Mouse (Mus musculus) CH12.LX (cell line): ENCODE measurements at regions not wholly inside any gene's neighbourhood (a gene's known extent, or its start where the extent isn't known, plus 50 kb on each side); places are given as distances from the start of the nearest gene placed in this dataset.

Source experiments
- DNase-seq: peaks from one replicate; pipeline ENCODE4 v3.0.0-alpha.2; 2013; ENCODE audit errors: extremely low read depth
- H3K27ac ChIP-seq: 2 replicates; pipeline ENCODE4 v1.5.1; 2012; ENCODE audit warnings: low read depth, mild to moderate bottlenecking, control low read depth, moderate library complexity; ENCODE audit not compliant: insufficient read depth
- H3K27me3 ChIP-seq: replicated peaks from 2 replicates; pipeline ENCODE3; 2012; ENCODE audit warnings: inconsistent platforms
- H3K36me3 ChIP-seq, 2 experiments: replicated peaks in 1 of 2; 2 replicates each; pipeline versions ENCODE3 to v1.6.1; 2012; ENCODE audit warnings: inconsistent platforms in 1 of 2, low read length in 1 of 2, mild to moderate bottlenecking in 1 of 2, mixed read lengths in 1 of 2, moderate library complexity in 1 of 2; ENCODE audit not compliant: control insufficient read depth in 1 of 2, insufficient read depth in 1 of 2
- H3K4me1 ChIP-seq, 2 experiments: 2 replicates each; pipeline ENCODE4 v1.6.1; 2012; ENCODE audit warnings: inconsistent platforms in 1 of 2, moderate library complexity in 1 of 2; ENCODE audit not compliant: insufficient read depth in 2 of 2, control insufficient read depth in 1 of 2
- H3K4me2 ChIP-seq: 2 replicates; pipeline ENCODE4 v1.6.1; 2012; ENCODE audit warnings: low read depth, mild to moderate bottlenecking, control low read depth; ENCODE audit not compliant: poor library complexity, insufficient read depth, severe bottlenecking
- H3K4me3 ChIP-seq, 3 experiments: fragments of 150-350 bp in 1 of 3; sonication (generic) in 1 of 3; replicated peaks in 1 of 3; 2 replicates each; pipeline versions ENCODE3 to v1.5.1; 2011 to 2012; ENCODE audit warnings: low read depth in 2 of 3, low read length in 2 of 3, mild to moderate bottlenecking in 2 of 3, moderate library complexity in 2 of 3, control low read depth in 1 of 3, improper control_type of control experiment in 1 of 3, inconsistent platforms in 1 of 3, mixed read lengths in 1 of 3; ENCODE audit not compliant: poor library complexity in 1 of 3
- H3K79me2 ChIP-seq: replicated peaks from 2 replicates; pipeline ENCODE4 v1.6.1; 2012; ENCODE audit warnings: mild to moderate bottlenecking, moderate library complexity; ENCODE audit not compliant: control insufficient read depth, poor library complexity, insufficient read depth, severe bottlenecking; ENCODE audit errors: extremely low read depth
- H3K9ac ChIP-seq: 2 replicates; pipeline ENCODE4 v1.6.1; 2012; ENCODE audit warnings: low read depth, mild to moderate bottlenecking, control low read depth, moderate library complexity; ENCODE audit not compliant: insufficient read depth
- H3K9me3 ChIP-seq: replicated peaks from 2 replicates; pipeline ENCODE3; 2012; ENCODE audit warnings: low read length, inconsistent platforms, mixed read lengths
- BHLHE40 ChIP-seq: IDR thresholded peaks from 2 replicates; pipeline ENCODE4 v1.6.1; 2011; ENCODE audit warnings: mild to moderate bottlenecking, low read depth, low read length, improper control_type of control experiment
- CHD1 ChIP-seq: IDR thresholded peaks from 2 replicates; pipeline ENCODE4 v1.6.1; 2012; ENCODE audit warnings: low read depth, low read length, improper control_type of control experiment, inconsistent platforms
- CHD2 ChIP-seq: IDR thresholded peaks from 2 replicates; pipeline ENCODE4 v1.6.1; 2011; ENCODE audit warnings: low read length, improper control_type of control experiment
- CTCF ChIP-seq, 2 experiments: IDR thresholded peaks in 1 of 2; conservative IDR thresholded peaks in 1 of 2; 2 replicates each; pipeline ENCODE4 v1.5.1; 2011 to 2012; ENCODE audit warnings: low read depth in 2 of 2, low read length in 2 of 2, improper control_type of control experiment in 1 of 2, inconsistent platforms in 1 of 2, mild to moderate bottlenecking in 1 of 2, moderate library complexity in 1 of 2
- ELF1 ChIP-seq: IDR thresholded peaks from 2 replicates; pipeline ENCODE4 v1.6.1; 2014; ENCODE audit warnings: low read depth, mild to moderate bottlenecking, inconsistent platforms, low read length, improper control_type of control experiment
- ETS1 ChIP-seq: conservative IDR thresholded peaks from 2 replicates; pipeline ENCODE4 v1.6.1; 2012; ENCODE audit warnings: low read depth, mild to moderate bottlenecking, inconsistent platforms, low read length, improper control_type of control experiment, moderate library complexity
- GABPA ChIP-seq: IDR thresholded peaks from 2 replicates; pipeline ENCODE4 v1.6.1; 2012; ENCODE audit warnings: low read depth, low read length, improper control_type of control experiment, inconsistent platforms; ENCODE audit not compliant: insufficient replicate concordance
- HCFC1 ChIP-seq: IDR thresholded peaks from 2 replicates; pipeline ENCODE4 v1.6.1; 2012; ENCODE audit warnings: low read depth, mild to moderate bottlenecking, inconsistent platforms, low read length, improper control_type of control experiment
- MAFK ChIP-seq: IDR thresholded peaks from 2 replicates; pipeline ENCODE4 v1.6.1; 2011; ENCODE audit warnings: low read length, improper control_type of control experiment; ENCODE audit not compliant: insufficient replicate concordance
- MAX ChIP-seq: IDR thresholded peaks from 2 replicates; pipeline ENCODE4 v1.6.1; 2011; ENCODE audit warnings: low read length, improper control_type of control experiment
- MEF2A ChIP-seq: IDR thresholded peaks from 2 replicates; pipeline ENCODE4 v1.6.1; 2014; ENCODE audit warnings: low read depth, mild to moderate bottlenecking, inconsistent platforms, low read length, improper control_type of control experiment, borderline replicate concordance
- MYC ChIP-seq: IDR thresholded peaks from 2 replicates; pipeline ENCODE4 v1.6.1; 2011; ENCODE audit warnings: low read depth, mild to moderate bottlenecking, improper control_type of control experiment, low read length
- NELFE ChIP-seq: IDR thresholded peaks from 2 replicates; pipeline ENCODE4 v1.6.1; 2011; ENCODE audit warnings: low read depth, low read length, improper control_type of control experiment
- POLR2AphosphoS2 ChIP-seq: IDR thresholded peaks from 2 replicates; pipeline ENCODE4 v1.6.1; 2011; ENCODE audit warnings: low read depth, low read length, improper control_type of control experiment
- RAD21 ChIP-seq: IDR thresholded peaks from 2 replicates; pipeline ENCODE4 v1.6.1; 2011; ENCODE audit warnings: low read depth, mild to moderate bottlenecking, low read length, improper control_type of control experiment, moderate library complexity
- SIN3A ChIP-seq: IDR thresholded peaks from 2 replicates; pipeline ENCODE4 v1.6.1; 2012; ENCODE audit warnings: low read length, improper control_type of control experiment, inconsistent platforms
- SMC3 ChIP-seq: IDR thresholded peaks from 2 replicates; pipeline ENCODE4 v1.6.1; 2011; ENCODE audit warnings: low read depth, low read length, improper control_type of control experiment
- TBP ChIP-seq: conservative IDR thresholded peaks from 2 replicates; pipeline ENCODE4 v1.6.1; 2011; ENCODE audit warnings: low read depth, low read length, improper control_type of control experiment
- UBTF ChIP-seq: IDR thresholded peaks from 2 replicates; pipeline ENCODE4 v1.6.1; 2012; ENCODE audit warnings: low read depth, mild to moderate bottlenecking, inconsistent platforms, low read length, improper control_type of control experiment, moderate library complexity
- USF1 ChIP-seq: IDR thresholded peaks from 2 replicates; pipeline ENCODE4 v1.6.1; 2014; ENCODE audit warnings: low read depth, mild to moderate bottlenecking, inconsistent platforms, low read length, improper control_type of control experiment
- ZC3H11A ChIP-seq: IDR thresholded peaks from 2 replicates; pipeline ENCODE4 v1.6.1; 2012; ENCODE audit warnings: low read depth, mild to moderate bottlenecking, inconsistent platforms, low read length, improper control_type of control experiment
- dilution Hi-C: fragments of 300-500 bp; cut with MboI; formaldehyde crosslinking; loops from 2 replicates; pipeline ENCODE4 v1.14.3; 2020; ENCODE audit warnings: low sequenced_read_pairs; ENCODE audit not compliant: extremely low pct_unique_long_range_greater_than_20kb, extremely low pct_ligation_motif_present
- in situ Hi-C: fragments of 300-500 bp; cut with MboI; formaldehyde crosslinking; loops from 3 replicates; pipeline ENCODE4 v1.14.3; 2019; ENCODE audit warnings: low sequenced_read_pairs, low pct_ligation_motif_present, low pct_unique_long_range_greater_than_20kb, mixed read lengths

GRCm38 (mm10) chr17:59142995-59143759 is 130.0 kb upstream of the Nudt12 start:
- dilution Hi-C loops (no loop called here), in situ Hi-C loops (no loop called here)
- no peaks in the 10 kb centered on the region for H3K4me1 ChIP-seq
- H3K36me3 ChIP-seq, result no peaks in the 10 kb centered on the region
- H3K4me3 ChIP-seq, result no peak overlapping the region
- no peak overlapping the region for H3K9ac ChIP-seq
- H3K27ac ChIP-seq, result no peak overlapping the region
- no peak for DNase-seq
- no peak for TF ChIP-seq CTCF (conservative IDR thresholded peaks at IDR 0.05 in 1 of 2, IDR thresholded peaks at IDR 0.05 in 1 of 2; ENCODE audit: low read depth in 2 of 2, low read length in 2 of 2)
- no peak for TF ChIP-seq MAX
- TF ChIP-seq CHD1, result no peak
- no peak for TF ChIP-seq ETS1
- TF ChIP-seq SIN3A, result no peak
- TF ChIP-seq MAFK, result no peak
- no peak for TF ChIP-seq BHLHE40
- TF ChIP-seq CHD2, result no peak
- TF ChIP-seq ELF1, result no peak
- no peak for TF ChIP-seq TBP
- no peak for TF ChIP-seq USF1
- TF ChIP-seq SMC3, result no peak
- no peak for TF ChIP-seq NELFE
- TF ChIP-seq UBTF, result no peak
- no peak for TF ChIP-seq MEF2A
- TF ChIP-seq ZC3H11A, result no peak
- TF ChIP-seq MYC, result no peak
- no peak overlapping the region for H3K4me2 ChIP-seq
- peaks cover 42% of the 10 kb centered on the region for H3K9me3 ChIP-seq
- H3K27me3 ChIP-seq, result no peaks in the 10 kb centered on the region
- no peaks in the 10 kb centered on the region for H3K79me2 ChIP-seq

GRCm38 (mm10) chr17:59138791-59139190 is 125.6 kb upstream of the Nudt12 start:
- no peak overlapping the region for H3K4me2 ChIP-seq
- H3K9me3 ChIP-seq, result peaks cover 31% of the 10 kb centered on the region
- in situ Hi-C loops (no loop called here), dilution Hi-C loops (no loop called here)
- DNase-seq, result no peak
- no peaks in the 10 kb centered on the region for H3K4me1 ChIP-seq
- no peaks in the 10 kb centered on the region for H3K79me2 ChIP-seq
- H3K4me3 ChIP-seq, result no peak overlapping the region
- no peak for TF ChIP-seq HCFC1
- TF ChIP-seq POLR2AphosphoS2, result no peak
- TF ChIP-seq GABPA, result no peak
- TF ChIP-seq ELF1, result no peak
- no peak for TF ChIP-seq RAD21
- no peak for TF ChIP-seq MAX
- TF ChIP-seq ETS1, result no peak
- TF ChIP-seq, all 38 proteins: peak for 0
- no peak overlapping the region for H3K9ac ChIP-seq
- H3K36me3 ChIP-seq, result no peaks in the 10 kb centered on the region
- no peak overlapping the region for H3K27ac ChIP-seq
- no peaks in the 10 kb centered on the region for H3K27me3 ChIP-seq
